Mouse (Mus musculus) ES-E14 (cell line): ENCODE results near the gene Ivns1abp. TPM values are rescaled to one million over a fixed set of nuclear protein-coding genes. Genes with fewer than 3 reads are reported as not detected.

Experiments used
- DNase-seq: peaks from one replicate; pipeline ENCODE4 v3.0.0-alpha.2; 2013; ENCODE audit warnings: low read depth, low spot score
- H3K27ac ChIP-seq: 2 replicates; pipeline ENCODE4 v1.5.1; 2012; ENCODE audit warnings: low read depth, mild to moderate bottlenecking, low read length, moderate library complexity, mixed read lengths; ENCODE audit not compliant: poor library complexity, insufficient read depth, severe bottlenecking
- H3K36me3 ChIP-seq: 2 replicates; pipeline ENCODE4 v1.6.1; 2012; ENCODE audit warnings: mild to moderate bottlenecking, low read length, moderate library complexity, mixed read lengths; ENCODE audit not compliant: control insufficient read depth, poor library complexity, insufficient read depth, severe bottlenecking
- H3K4me1 ChIP-seq, 2 experiments: fragments of 150-350 bp in 1 of 2; sonication (generic) in 1 of 2; 2 replicates each; pipeline ENCODE4 v1.6.1; 2012; ENCODE audit warnings: low read length in 2 of 2, mild to moderate bottlenecking in 1 of 2, mixed read lengths in 1 of 2; ENCODE audit not compliant: control insufficient read depth in 2 of 2, insufficient read depth in 2 of 2, poor library complexity in 1 of 2
- H3K4me3 ChIP-seq, 2 experiments: fragments of 150-350 bp in 1 of 2; sonication (generic) in 1 of 2; 2 replicates each; pipeline ENCODE4 v1.5.1; 2012; ENCODE audit warnings: low read length in 2 of 2, low read depth in 1 of 2, mild to moderate bottlenecking in 1 of 2, mixed read lengths in 1 of 2; ENCODE audit not compliant: insufficient read depth in 1 of 2, poor library complexity in 1 of 2, severe bottlenecking in 1 of 2
- H3K9ac ChIP-seq: 2 replicates; pipeline ENCODE4 v1.6.1; 2012; ENCODE audit warnings: low read depth, mild to moderate bottlenecking, low read length, mixed read lengths; ENCODE audit not compliant: poor library complexity, insufficient read depth, severe bottlenecking
- H3K9me3 ChIP-seq: fragments of 150-350 bp; sonication (generic); 2 replicates; pipeline ENCODE4 v1.6.1; 2012; ENCODE audit warnings: low read depth, mild to moderate bottlenecking, low read length; ENCODE audit not compliant: control insufficient read depth, insufficient read depth
- CHD2 ChIP-seq: IDR thresholded peaks from 2 replicates; pipeline ENCODE4 v1.6.1; 2014; ENCODE audit warnings: mild to moderate bottlenecking, low read depth, low read length, inconsistent platforms
- HCFC1 ChIP-seq: IDR thresholded peaks from 2 replicates; pipeline ENCODE4 v1.6.1; 2012; ENCODE audit warnings: low read length, inconsistent platforms, borderline replicate concordance; ENCODE audit not compliant: insufficient read depth
- MAFK ChIP-seq: IDR thresholded peaks from 2 replicates; pipeline ENCODE4 v1.6.1; 2014; ENCODE audit warnings: mild to moderate bottlenecking, low read depth, low read length, inconsistent platforms; ENCODE audit not compliant: insufficient read depth
- ZC3H11A ChIP-seq: IDR thresholded peaks from 2 replicates; pipeline ENCODE4 v1.6.1; 2012; ENCODE audit warnings: low read depth, mild to moderate bottlenecking, inconsistent platforms, low read length, borderline replicate concordance
- ZNF384 ChIP-seq: IDR thresholded peaks from 2 replicates; pipeline ENCODE4 v1.6.1; 2012; ENCODE audit warnings: low read depth, low read length, inconsistent platforms
- in situ Hi-C, 2 experiments: fragments of 600-800 bp; cut with MboI; formaldehyde crosslinking; loops; one replicate each; pipeline ENCODE4 v1.15.1; 2025; ENCODE audit warnings: low sequenced_read_pairs in 2 of 2, inconsistent platforms in 1 of 2; ENCODE audit not compliant: unreplicated experiment in 2 of 2
- total RNA-seq: library from RNA; depleted of rRNA; stranded (reverse); fragments of 300-350 nt; gene quantifications from 2 replicates; pipeline ENCODE4 v1.2.3, GENCODE M21; 2012

The Ivns1abp gene
- total RNA-seq, 1 experiment, result 89.5 TPM

GRCm38 (mm10) chr1:151355994-151356393, 11.7 kb downstream of the Ivns1abp start:
- Histone ChIP-seq H3K4me1 (no peaks in the 10 kb centered on the region), H3K27ac (no peak overlapping the region), H3K4me3 (no peak overlapping the region), H3K36me3 (peaks cover 38% of the 10 kb centered on the region), H3K9me3 (no peaks in the 10 kb centered on the region), H3K9ac (no peak overlapping the region)
- TF ChIP-seq ZNF384, result no peak
- no peak for TF ChIP-seq MAFK
- TF ChIP-seq HCFC1, result no peak
- no peak for TF ChIP-seq ZC3H11A
- no peak for TF ChIP-seq CHD2
- DNase-seq, result no peak
- in situ Hi-C loops, result loop anchor here (10.0 to 25.0 kb wide), 3 partner anchors 281 to 944 kb away; no protein-coding TSS in a partner anchor

DNA sequence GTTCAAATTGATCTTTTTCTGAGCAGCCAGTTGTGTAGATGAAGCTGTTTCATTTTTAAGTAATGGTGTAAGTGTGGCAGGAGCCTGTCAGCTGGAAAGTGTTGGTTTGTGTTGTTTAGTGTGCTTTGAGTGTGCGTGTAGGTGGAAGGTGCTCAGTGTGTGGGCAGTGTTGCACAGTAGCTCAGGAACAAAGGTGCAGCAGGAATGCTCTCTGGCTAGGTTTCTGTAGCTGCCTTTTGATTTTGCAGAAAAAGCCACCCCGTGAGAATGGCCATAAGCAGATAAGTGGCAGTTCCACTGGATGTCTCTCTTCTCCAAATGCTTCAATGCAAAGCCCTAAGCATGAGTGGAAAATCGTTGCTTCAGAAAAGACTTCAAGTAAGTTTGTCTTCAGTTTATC, 15.1 kb downstream of the Ivns1abp start:
- TF ChIP-seq ZNF384 (no peak), HCFC1 (no peak), CHD2 (no peak), MAFK (no peak), ZC3H11A (no peak)
- peaks cover 35% of the 10 kb centered on the region for H3K36me3 ChIP-seq
- H3K27ac ChIP-seq, result no peak overlapping the region
- H3K9ac ChIP-seq, result no peak overlapping the region
- no peaks in the 10 kb centered on the region for H3K9me3 ChIP-seq
- H3K4me3 ChIP-seq, result no peak overlapping the region
- H3K4me1 ChIP-seq, result no peaks in the 10 kb centered on the region
- in situ Hi-C loops, result loop anchor here (10.0 to 25.0 kb wide), 3 partner anchors 285 to 947 kb away; no protein-coding TSS in a partner anchor
- no peak for DNase-seq

- Histone ChIP-seq H3K9me3 (no peaks in the 10 kb centered on the region), H3K4me1 (no peaks in the 10 kb centered on the region), H3K27ac (no peak overlapping the region), H3K36me3 (peaks cover 5% of the 10 kb centered on the region), H3K9ac (no peak overlapping the region), H3K4me3 (no peak overlapping the region)
- in situ Hi-C loops, result loop anchor here (25.0 kb wide), 2 partner anchors 930 to 955 kb away; no protein-coding TSS in a partner anchor
- TF ChIP-seq HCFC1 (no peak), CHD2 (no peak), MAFK (no peak), ZC3H11A (no peak), ZNF384 (no peak)
- DNase-seq, result no peak
Measured at GRCm38 (mm10) chr1:151366944-151367605, 22.8 kb downstream of the Ivns1abp start.

- no peaks in the 10 kb centered on the region for H3K4me1 ChIP-seq
Measured at GRCm38 (mm10) chr1:151367721-151368324, 23.5 kb downstream of the Ivns1abp start.

More at GRCm38 (mm10) chr1:151367721-151368324, 23.5 kb downstream of the Ivns1abp start:
- Histone ChIP-seq H3K36me3 (peaks cover 5% of the 10 kb centered on the region), H3K9me3 (no peaks in the 10 kb centered on the region), H3K9ac (no peak overlapping the region), H3K4me3 (no peak overlapping the region), H3K27ac (no peak overlapping the region)
- no peak for DNase-seq
- TF ChIP-seq ZC3H11A (no peak), ZNF384 (no peak), MAFK (no peak), HCFC1 (no peak), CHD2 (no peak)
- in situ Hi-C loops, result loop anchor here (25.0 kb wide), 2 partner anchors 931 to 956 kb away; no protein-coding TSS in a partner anchor
